Mouse (Mus musculus): ENCODE data around the gene Mal.
A peak's percentile ranks its signal among the peaks of the same experiment; 100 is the strongest.
"Not testable (repeated sequence)": the region's sequence is repeated elsewhere in the genome, so short reads cannot be mapped to it uniquely, and the experiment has no call there.

Mal gene

GRCm38 (mm10) chr2:127624786-127625185 is 31.7 kb downstream of the Mal start:
- no peak for DNase-seq (ENCODE audit: low read depth, low spot score)

- no peak for DNase-seq (ENCODE audit: low read depth, low spot score)
These were observed 34.4 kb downstream of the Mal start for GRCm38 (mm10) chr2:127622065-127622464.

- DNase-seq (ENCODE audit: low read depth, low spot score), result no peak
These were observed 37.2 kb downstream of the Mal start for GRCm38 (mm10) chr2:127619311-127619710.

- DNase-seq (ENCODE audit: low read depth, low spot score), result no peak
These were observed 44.2 kb downstream of the Mal start for GRCm38 (mm10) chr2:127612288-127612687.

GRCm38 (mm10) chr2:127611386-127611785 is 45.1 kb downstream of the Mal start:
- DNase-seq (ENCODE audit: low read depth, low spot score), result no peak

GRCm38 (mm10) chr2:127608986-127609385 is 47.5 kb downstream of the Mal start:
- peak; percentile 21 for DNase-seq (ENCODE audit: low read depth, low spot score)

- DNase-seq (ENCODE audit: low read depth, low spot score), result peak; percentile 69
These were observed 48.3 kb downstream of the Mal start for GRCm38 (mm10) chr2:127608234-127608633.

GRCm38 (mm10) chr2:127605203-127605602 is 51.3 kb downstream of the Mal start:
- DNase-seq (ENCODE audit: low read depth, low spot score), result peak; percentile 96

GRCm38 (mm10) chr2:127603383-127603782 is 53.1 kb downstream of the Mal start:
- not testable (repeated sequence) for DNase-seq (ENCODE audit: low read depth, low spot score)

- peak; percentile 39 for DNase-seq (ENCODE audit: low read depth, low spot score)
These were observed 65.7 kb downstream of the Mal start for GRCm38 (mm10) chr2:127590840-127591239.

GRCm38 (mm10) chr2:127590204-127590603 is 66.3 kb downstream of the Mal start:
- peak; percentile 73 for DNase-seq (ENCODE audit: low read depth, low spot score)

GRCm38 (mm10) chr2:127588897-127589296 is 67.6 kb downstream of the Mal start:
- no peak for DNase-seq (ENCODE audit: low read depth, low spot score)

GRCm38 (mm10) chr2:127587514-127587844 is 69.0 kb downstream of the Mal start:
- DNase-seq (ENCODE audit: low read depth, low spot score), result no peak

- peak; percentile 90 for DNase-seq (ENCODE audit: low read depth, low spot score)
These were observed 69.6 kb downstream of the Mal start, which contains the start of the genes Zfp661 and Mrps5 for GRCm38 (mm10) chr2:127586694-127587513. Gene Zfp661, minus strand, starts transcription at chr2:127587094. Gene Mrps5, plus strand, starts transcription at chr2:127587222.

- peak; percentile 98 for DNase-seq (ENCODE audit: low read depth, low spot score)
These were observed 72.0 kb downstream of the Mal start for GRCm38 (mm10) chr2:127584436-127584858.
